Mouse (Mus musculus) hindbrain, embryonic 15.5 days (tissue): ENCODE data around the gene Plin5. TPM values are rescaled to one million over a fixed set of nuclear protein-coding genes. Genes with fewer than 3 reads are reported as not detected.

Source experiments
- ATAC-seq: fragments of 200-750 bp; cut with Nextera tagmentation; 2 replicates; pipeline ENCODE4 v1.8.0; 2017; ENCODE audit warnings: low read depth, moderate number of reproducible peaks, moderate TSS enrichment; ENCODE audit not compliant: low FRiP score
- H3K27ac ChIP-seq: fragments of 300-500 bp; sonication (generic); replicated peaks from 2 replicates; pipeline ENCODE4 v1.5.1; 2015; ENCODE audit warnings: mild to moderate bottlenecking, inconsistent platforms
- H3K27me3 ChIP-seq: fragments of 300-500 bp; sonication (generic); 2 replicates; pipeline ENCODE4 v1.6.1; 2015; ENCODE audit warnings: control low read depth, inconsistent platforms
- H3K36me3 ChIP-seq: fragments of 300-500 bp; sonication (generic); 2 replicates; pipeline ENCODE4 v1.6.1; 2015; ENCODE audit warnings: control low read depth, inconsistent platforms
- H3K4me1 ChIP-seq: fragments of 300-500 bp; sonication (generic); replicated peaks from 2 replicates; pipeline ENCODE4 v1.6.1; 2015; ENCODE audit warnings: control low read depth, inconsistent platforms
- H3K4me2 ChIP-seq: fragments of 300-500 bp; sonication (generic); 2 replicates; pipeline ENCODE4 v1.6.1; 2015; ENCODE audit warnings: moderate library complexity, mild to moderate bottlenecking, inconsistent platforms
- H3K4me3 ChIP-seq: fragments of 300-500 bp; sonication (generic); 2 replicates; pipeline ENCODE4 v1.5.1; 2015; ENCODE audit warnings: mild to moderate bottlenecking, inconsistent platforms
- H3K9ac ChIP-seq: fragments of 300-500 bp; sonication (generic); 2 replicates; pipeline ENCODE4 v1.6.1; 2015; ENCODE audit warnings: inconsistent platforms
- H3K9me3 ChIP-seq: fragments of 300-500 bp; sonication (generic); 2 replicates; pipeline ENCODE4 v1.6.1; 2016; ENCODE audit warnings: control low read depth, inconsistent platforms
- WGBS: fragments of 180-500 bp; shearing (Covaris S2); methylation state at CpG from one replicate; pipeline ENCODE4 v1.1.7; 2015; 5-methylcytosine and 5-hydroxymethylcytosine counted together
- polyA plus RNA-seq: library from polyadenylated mRNA; unstranded; fragments of >200 nt; fragmentation: Nextera tagmentation; extraction: Ambion mirVana; gene quantifications from 2 replicates; pipeline ENCODE4 v1.2.1, GENCODE M21; 2015

Gene Plin5
- polyA plus RNA-seq, 1 experiment from 2014 or later = 2.5 TPM

- Histone ChIP-seq H3K36me3 (no peaks in the 10 kb centered on the region), H3K4me3 (no peak overlapping the region), H3K9me3 (no peaks in the 10 kb centered on the region), H3K9ac (no peak overlapping the region), H3K27ac (no peak overlapping the region), H3K27me3 (peaks cover 14% of the 10 kb centered on the region), H3K4me2 (no peak overlapping the region), H3K4me1 (peaks cover 31% of the 10 kb centered on the region)
- WGBS = 17% methylated on average over 9 of the region's 9 CpGs
- ATAC-seq = no peak
Measured at GRCm38 (mm10) chr17:56146131-56146530, 28.7 kb upstream of the Plin5 start.

DNA sequence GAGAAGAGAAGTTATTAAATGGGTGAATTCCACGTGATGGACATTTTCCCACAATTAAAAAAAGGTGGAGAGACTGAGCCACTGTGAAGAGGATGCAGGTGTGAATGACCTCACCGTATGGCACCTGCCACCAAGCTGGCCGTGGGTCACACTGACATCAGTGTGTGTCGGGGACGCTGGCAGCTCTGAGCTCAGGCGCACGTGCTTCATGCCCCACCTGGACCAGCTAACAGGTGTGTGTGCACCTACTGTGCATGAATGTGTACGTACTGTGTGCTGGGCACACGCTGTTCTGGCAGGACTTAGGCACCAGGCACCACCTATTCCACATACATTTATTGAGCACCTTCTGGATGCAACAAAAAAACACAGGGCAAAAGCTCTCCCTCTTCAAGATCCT, 27.1 kb upstream of the Plin5 start:
- H3K4me3 ChIP-seq = no peak overlapping the region
- whole genome bisulfite sequencing = 80% methylated on average over 9 of the region's 9 CpGs
- peaks cover 35% of the 10 kb centered on the region for H3K4me1 ChIP-seq
- no peaks in the 10 kb centered on the region for H3K9me3 ChIP-seq
- H3K9ac ChIP-seq = no peak overlapping the region
- peaks cover 10% of the 10 kb centered on the region for H3K27me3 ChIP-seq
- ATAC-seq = no peak
- no peak overlapping the region for H3K4me2 ChIP-seq
- H3K27ac ChIP-seq = no peak overlapping the region
- H3K36me3 ChIP-seq = no peaks in the 10 kb centered on the region

DNA sequence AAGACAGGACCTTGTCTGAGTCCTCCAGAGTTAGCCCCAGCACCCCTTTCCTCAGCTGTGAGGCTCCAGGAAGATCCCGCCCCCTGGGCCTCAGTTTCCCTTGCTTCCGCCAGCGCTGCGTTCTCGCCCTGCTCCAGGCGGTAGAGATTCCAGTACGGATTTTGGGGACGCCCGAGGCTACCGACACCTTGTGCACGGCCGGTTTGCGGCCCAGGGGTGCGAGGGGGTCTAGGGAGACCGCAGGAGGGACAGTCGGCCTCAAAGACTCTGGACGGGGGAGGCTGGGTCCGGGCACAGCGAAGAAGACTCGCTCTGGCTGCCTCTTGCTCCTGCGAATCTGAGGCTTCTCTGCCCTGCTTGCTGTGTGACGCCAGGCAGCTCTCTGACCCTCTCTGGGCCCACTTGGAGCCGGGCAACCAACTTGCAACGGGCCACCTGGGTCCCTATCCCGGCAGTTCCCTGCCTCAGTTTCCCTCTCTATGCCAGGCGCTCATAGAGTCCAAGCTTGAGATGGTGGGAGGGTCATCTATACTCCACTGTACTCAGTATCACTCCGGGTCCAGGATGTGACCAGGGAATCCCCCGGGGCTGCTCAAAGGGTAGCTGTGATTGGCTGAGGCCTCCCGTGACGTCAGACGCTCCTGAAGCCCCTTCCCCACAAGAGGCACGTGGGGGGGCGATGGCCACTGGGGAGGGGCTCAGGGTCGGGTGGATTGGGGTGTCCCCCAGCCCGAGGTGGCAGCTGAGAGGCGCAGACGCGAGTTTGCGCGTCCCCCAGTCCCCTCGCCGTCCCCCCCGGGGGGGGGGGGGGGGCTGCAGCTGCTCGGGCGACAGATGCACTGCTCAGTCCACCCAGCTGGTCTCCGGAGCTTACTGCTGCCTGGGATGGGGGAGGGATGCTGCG, 24.6 kb upstream of the Plin5 start:
- Histone ChIP-seq H3K9ac (peak overlapping the region; percentile 45), H3K4me1 (peaks cover 45% of the 10 kb centered on the region), H3K4me2 (peak overlapping the region; percentile 82), H3K36me3 (no peaks in the 10 kb centered on the region), H3K4me3 (peak overlapping the region; percentile 50), H3K27me3 (no peaks in the 10 kb centered on the region), H3K27ac (no peak overlapping the region), H3K9me3 (no peaks in the 10 kb centered on the region)
- peak; percentile 57 for ATAC-seq
- under 1% methylated on average over 45 of the region's 47 CpGs for WGBS

DNA sequence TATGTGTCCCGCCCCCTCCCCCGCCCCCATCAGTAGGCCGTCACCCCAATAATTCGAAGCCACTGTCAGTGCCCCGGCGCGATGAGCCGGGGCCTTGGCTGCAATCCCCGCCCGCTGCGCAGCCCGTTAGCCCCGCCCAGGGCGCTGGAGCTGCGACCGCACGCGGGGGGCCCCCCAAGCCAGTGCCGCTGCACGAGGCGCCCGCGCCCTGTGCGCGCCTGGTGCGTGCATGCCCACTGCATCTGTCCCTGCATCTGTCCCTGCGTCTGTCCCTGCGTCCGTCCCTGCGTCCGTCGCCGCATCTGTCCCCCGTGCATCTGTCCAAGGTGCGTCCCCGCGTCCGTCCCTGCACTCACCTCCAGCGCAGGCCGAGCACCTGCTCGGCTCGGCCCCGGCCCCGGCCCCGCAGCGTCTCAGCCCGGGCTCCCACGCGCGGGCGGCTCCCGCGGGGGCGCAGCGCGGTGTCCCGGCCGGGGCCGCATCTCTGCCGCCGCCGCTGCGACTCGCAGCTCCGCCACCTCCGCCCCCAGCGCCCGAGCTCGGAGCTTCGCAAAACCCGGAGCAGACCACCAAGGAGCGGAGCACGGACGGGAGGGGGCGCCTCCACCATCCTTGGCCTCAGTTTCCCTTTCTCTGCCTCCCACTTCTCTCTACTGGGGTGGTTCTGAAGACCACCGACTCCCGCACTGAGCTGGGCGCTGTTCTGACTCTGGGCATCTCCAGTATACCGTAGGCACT, 22.6 kb upstream of the Plin5 start, which contains the start of gene Sema6b:
Gene Sema6b (minus strand): TSS at position 486 of the 738 bp plus-strand sequence.
- H3K36me3 ChIP-seq = no peaks in the 10 kb centered on the region
- H3K4me3 ChIP-seq = peak within 1 kb of the TSS; percentile 73
- no peaks in the 10 kb centered on the region for H3K27me3 ChIP-seq
- H3K9ac ChIP-seq = peak within 1 kb of the TSS; percentile 80
- H3K4me1 ChIP-seq = peaks cover 48% of the 10 kb centered on the region
- H3K27ac ChIP-seq = peak within 1 kb of the TSS; percentile 82
- H3K4me2 ChIP-seq = peak within 1 kb of the TSS; percentile 82
- under 1% methylated on average over 68 of the region's 79 CpGs for WGBS
- peak; percentile 33 for ATAC-seq
- H3K9me3 ChIP-seq = no peaks in the 10 kb centered on the region

- H3K36me3 ChIP-seq = no peaks in the 10 kb centered on the region
- no peaks in the 10 kb centered on the region for H3K9me3 ChIP-seq
- peak overlapping the region; percentile 80 for H3K9ac ChIP-seq
- H3K4me1 ChIP-seq = peaks cover 55% of the 10 kb centered on the region
- peak overlapping the region; percentile 82 for H3K4me2 ChIP-seq
- ATAC-seq = peak; percentile 8
- WGBS = 6% methylated on average over 19 of the region's 21 CpGs
- H3K27ac ChIP-seq = peak overlapping the region; percentile 82
- peak overlapping the region; percentile 73 for H3K4me3 ChIP-seq
- H3K27me3 ChIP-seq = no peaks in the 10 kb centered on the region
Measured at GRCm38 (mm10) chr17:56139355-56139754, 22.0 kb upstream of the Plin5 start.

- no peak for ATAC-seq
- WGBS = 19% methylated on average over 25 of the region's 25 CpGs
- H3K9me3 ChIP-seq = no peaks in the 10 kb centered on the region
- H3K27me3 ChIP-seq = no peaks in the 10 kb centered on the region
- H3K4me1 ChIP-seq = peaks cover 66% of the 10 kb centered on the region
- H3K27ac ChIP-seq = no peak overlapping the region
- no peaks in the 10 kb centered on the region for H3K36me3 ChIP-seq
- peak overlapping the region; percentile 82 for H3K4me2 ChIP-seq
- H3K9ac ChIP-seq = 0 out of 2 replicates have a peak overlapping the region, but pooled peaks have one; percentile 80
- H3K4me3 ChIP-seq = peak overlapping the region; percentile 73
Measured at GRCm38 (mm10) chr17:56137839-56138613, 20.6 kb upstream of the Plin5 start.

GRCm38 (mm10) chr17:56136558-56136957, 19.2 kb upstream of the Plin5 start:
- Histone ChIP-seq H3K36me3 (no peaks in the 10 kb centered on the region), H3K9me3 (no peaks in the 10 kb centered on the region), H3K27me3 (no peaks in the 10 kb centered on the region), H3K4me3 (no peak overlapping the region), H3K27ac (no peak overlapping the region), H3K4me1 (peaks cover 56% of the 10 kb centered on the region), H3K9ac (no peak overlapping the region), H3K4me2 (no peak overlapping the region)
- WGBS = 89% methylated on average over 7 of the region's 7 CpGs
- no peak for ATAC-seq

GRCm38 (mm10) chr17:56134463-56134971, 17.1 kb upstream of the Plin5 start:
- peaks cover 16% of the 10 kb centered on the region for H3K36me3 ChIP-seq
- H3K4me1 ChIP-seq = peaks cover 47% of the 10 kb centered on the region
- no peak overlapping the region for H3K9ac ChIP-seq
- no peaks in the 10 kb centered on the region for H3K27me3 ChIP-seq
- no peak for ATAC-seq
- peak overlapping the region; percentile 44 for H3K4me2 ChIP-seq
- no peaks in the 10 kb centered on the region for H3K9me3 ChIP-seq
- WGBS = 2% methylated on average over 27 of the region's 27 CpGs
- H3K27ac ChIP-seq = no peak overlapping the region
- H3K4me3 ChIP-seq = peak overlapping the region; percentile 15

- peak overlapping the region; percentile 44 for H3K4me2 ChIP-seq
- H3K9me3 ChIP-seq = no peaks in the 10 kb centered on the region
- WGBS = 22% methylated on average over 20 of the region's 21 CpGs
- no peak overlapping the region for H3K9ac ChIP-seq
- H3K4me3 ChIP-seq = peak overlapping the region; percentile 15; the same call in 1 of the 2 replicates
- peak; percentile 28; the same call in 1 of the 2 replicates for ATAC-seq
- 0 out of 2 replicates have a peak overlapping the region, but pooled peaks have one; percentile 18 for H3K27ac ChIP-seq
- H3K36me3 ChIP-seq = peaks cover 24% of the 10 kb centered on the region
- peaks cover 41% of the 10 kb centered on the region for H3K4me1 ChIP-seq
- no peaks in the 10 kb centered on the region for H3K27me3 ChIP-seq
Measured at GRCm38 (mm10) chr17:56133457-56134363, 16.3 kb upstream of the Plin5 start.

- Histone ChIP-seq H3K36me3 (peaks cover 32% of the 10 kb centered on the region), H3K9me3 (no peaks in the 10 kb centered on the region), H3K4me2 (no peak overlapping the region), H3K9ac (no peak overlapping the region), H3K27ac (no peak overlapping the region), H3K27me3 (no peaks in the 10 kb centered on the region), H3K4me1 (peaks cover 31% of the 10 kb centered on the region), H3K4me3 (no peak overlapping the region)
- WGBS = 4% methylated on average over 14 of the region's 14 CpGs
- ATAC-seq = no peak
Measured at GRCm38 (mm10) chr17:56132661-56133060, 15.3 kb upstream of the Plin5 start.
